Mouse (Mus musculus): ENCODE measurements around the gene Pde4b. TPM values are rescaled to one million over a fixed set of nuclear protein-coding genes. Genes with fewer than 3 reads are reported as not detected.

The Pde4b gene
- polyA plus RNA-seq, 1 experiment from 2014 or later = 11.9 TPM

DNA sequence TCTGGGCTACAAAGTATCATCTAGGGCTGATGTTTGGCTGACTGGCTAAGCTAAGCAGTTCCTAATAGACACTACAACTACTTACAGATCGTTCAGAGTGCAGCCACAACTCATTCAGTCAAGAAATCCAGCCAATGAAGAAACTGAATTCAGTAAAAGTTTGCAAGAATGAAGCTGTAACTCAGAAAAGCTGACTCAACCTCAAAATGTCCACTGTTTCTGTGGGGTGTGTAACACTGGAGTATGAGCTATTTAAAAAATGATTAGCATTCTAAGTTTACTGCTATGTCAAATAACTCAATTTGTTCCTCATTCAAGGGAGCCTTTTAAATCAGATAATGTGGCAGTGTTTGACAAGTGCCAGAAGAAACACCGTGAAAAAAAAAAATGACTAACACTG, 469.7 kb downstream of the Pde4b start:
- Histone ChIP-seq H3K4me3 (replicated peaks; ENCODE audit: low read depth, low read length) (no peak overlapping the region), H3K27ac (no peak overlapping the region), H3K9me3 (replicated peaks; ENCODE audit: low read length) (no peaks in the 10 kb centered on the region), H3K4me2 (ENCODE audit: low read length) (no peak overlapping the region), H3K4me1 (replicated peaks; ENCODE audit: insufficient read depth, low read length) (no peaks in the 10 kb centered on the region), H3K9ac (ENCODE audit: low read depth, low read length) (no peak overlapping the region), H3K36me3 (ENCODE audit: insufficient read depth, low read length) (no peaks in the 10 kb centered on the region), H3K27me3 (ENCODE audit: insufficient read depth, low read length) (no peaks in the 10 kb centered on the region)
- 56% methylated on average over 2 of the region's 2 CpGs for WGBS
- DNase-seq (ENCODE audit: low spot score) = no peak
- no peak for ATAC-seq (replicated peaks; ENCODE audit: low FRiP score, low read depth)
- no peak for TF ChIP-seq CTCF (IDR thresholded peaks at IDR 0.05; ENCODE audit: low read depth)

DNA sequence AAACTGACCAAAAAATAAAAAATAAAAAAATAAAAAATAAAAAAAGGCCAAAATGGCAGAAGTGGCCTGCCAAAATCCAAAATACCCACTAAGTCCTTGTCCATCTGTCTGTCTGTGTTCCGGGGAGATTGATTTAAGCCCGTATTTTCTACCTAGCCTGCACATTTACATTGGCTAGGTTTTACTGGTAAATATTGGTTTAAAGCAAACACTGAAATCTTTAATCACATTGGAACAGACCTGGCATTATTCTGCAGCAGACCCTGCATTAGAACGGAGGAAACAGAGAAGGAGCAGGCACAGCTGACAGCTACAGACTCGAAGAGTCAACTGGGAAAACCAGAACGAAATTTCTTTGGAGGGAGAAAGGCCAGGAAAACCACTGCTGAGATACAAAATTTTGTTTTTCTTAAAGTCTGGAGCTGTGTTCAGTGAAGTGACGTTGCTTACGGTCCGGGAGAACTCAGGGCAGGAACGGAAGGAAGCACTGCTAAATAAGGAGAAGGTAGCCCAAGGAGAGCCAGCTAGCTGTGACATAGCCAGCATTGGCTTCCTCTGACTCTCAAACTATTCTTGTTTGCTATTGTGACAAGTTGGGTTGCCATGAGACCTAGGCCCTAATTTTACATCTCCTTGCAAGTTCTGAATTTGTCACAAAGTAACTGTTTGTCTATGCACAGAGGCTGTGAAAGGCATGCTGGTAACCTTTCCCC, 470.3 kb downstream of the Pde4b start:
- Histone ChIP-seq H3K27ac (no peak overlapping the region), H3K9ac (ENCODE audit: low read depth, low read length) (no peak overlapping the region), H3K4me3 (replicated peaks; ENCODE audit: low read depth, low read length) (no peak overlapping the region), H3K36me3 (ENCODE audit: insufficient read depth, low read length) (no peaks in the 10 kb centered on the region), H3K27me3 (ENCODE audit: insufficient read depth, low read length) (no peaks in the 10 kb centered on the region), H3K4me2 (ENCODE audit: low read length) (no peak overlapping the region), H3K9me3 (replicated peaks; ENCODE audit: low read length) (no peaks in the 10 kb centered on the region), H3K4me1 (replicated peaks; ENCODE audit: insufficient read depth, low read length) (no peaks in the 10 kb centered on the region)
- WGBS = 69% methylated on average over 9 of the region's 9 CpGs
- DNase-seq (ENCODE audit: low spot score) (no peak), ATAC-seq (replicated peaks; ENCODE audit: low FRiP score, low read depth) (no peak)
- no peak for TF ChIP-seq CTCF (IDR thresholded peaks at IDR 0.05; ENCODE audit: low read depth)

DNA sequence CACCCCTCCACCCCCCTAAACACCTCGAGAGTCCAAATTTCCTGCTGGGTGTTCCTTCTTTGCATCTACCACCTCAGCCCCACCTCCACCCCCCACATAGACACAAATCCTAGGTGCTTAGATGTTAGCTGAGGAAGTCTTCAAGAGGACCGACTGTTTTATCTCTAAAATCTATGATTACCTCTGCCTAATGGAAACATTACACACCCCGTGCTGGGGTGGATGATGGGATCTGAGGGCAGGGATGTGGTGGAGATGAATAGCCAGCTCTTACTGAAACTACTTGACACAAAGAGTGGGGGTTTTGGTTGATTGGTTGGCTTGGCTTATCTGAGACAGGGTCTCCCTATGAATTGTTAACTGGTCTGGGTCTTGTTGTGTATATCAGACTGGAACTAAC, 471.0 kb downstream of the Pde4b start:
- ATAC-seq (replicated peaks; ENCODE audit: low FRiP score, low read depth) (no peak), DNase-seq (ENCODE audit: low spot score) (no peak)
- H3K9ac ChIP-seq (ENCODE audit: low read depth, low read length) = no peak overlapping the region
- no peaks in the 10 kb centered on the region for H3K4me1 ChIP-seq (replicated peaks; ENCODE audit: insufficient read depth, low read length)
- no peaks in the 10 kb centered on the region for H3K27me3 ChIP-seq (ENCODE audit: insufficient read depth, low read length)
- TF ChIP-seq CTCF (IDR thresholded peaks at IDR 0.05; ENCODE audit: low read depth) = no peak
- no peaks in the 10 kb centered on the region for H3K36me3 ChIP-seq (ENCODE audit: insufficient read depth, low read length)
- no peaks in the 10 kb centered on the region for H3K9me3 ChIP-seq (replicated peaks; ENCODE audit: low read length)
- 52% methylated on average over 3 of the region's 3 CpGs for WGBS
- H3K27ac ChIP-seq = no peak overlapping the region
- no peak overlapping the region for H3K4me3 ChIP-seq (replicated peaks; ENCODE audit: low read depth, low read length)
- no peak overlapping the region for H3K4me2 ChIP-seq (ENCODE audit: low read length)

DNA sequence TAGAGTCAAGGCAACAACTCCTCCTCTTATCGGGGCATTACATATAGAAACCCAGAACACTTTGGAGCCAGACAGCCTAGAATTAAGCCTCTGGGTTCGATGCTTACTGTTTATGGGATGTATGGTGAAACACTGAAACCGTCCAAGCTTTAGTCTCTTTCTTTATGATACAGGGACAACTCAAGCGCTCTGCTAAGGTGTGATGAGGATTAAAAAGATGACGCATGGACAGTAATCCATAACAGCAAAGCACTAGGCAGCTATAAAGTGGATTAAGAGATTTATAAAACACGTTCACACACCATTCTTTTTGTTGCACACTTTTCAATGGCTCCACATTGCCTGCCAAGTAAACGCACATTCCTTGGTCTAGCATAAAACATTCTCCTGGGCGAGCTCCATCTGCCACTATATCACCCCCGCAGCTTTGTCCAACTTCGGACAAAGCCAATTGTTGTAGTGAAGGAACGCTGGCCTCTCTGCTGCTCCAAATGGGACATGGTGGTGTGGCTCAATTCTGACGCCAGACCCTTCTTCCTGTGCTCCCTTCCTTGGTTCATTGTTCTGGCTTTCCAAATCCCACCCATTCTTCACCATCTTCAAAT, 473.4 kb downstream of the Pde4b start:
- H3K4me3 ChIP-seq (replicated peaks; ENCODE audit: low read depth, low read length) = no peak overlapping the region
- no peak for DNase-seq (ENCODE audit: low spot score)
- 73% methylated on average over 12 of the region's 12 CpGs for WGBS

DNA sequence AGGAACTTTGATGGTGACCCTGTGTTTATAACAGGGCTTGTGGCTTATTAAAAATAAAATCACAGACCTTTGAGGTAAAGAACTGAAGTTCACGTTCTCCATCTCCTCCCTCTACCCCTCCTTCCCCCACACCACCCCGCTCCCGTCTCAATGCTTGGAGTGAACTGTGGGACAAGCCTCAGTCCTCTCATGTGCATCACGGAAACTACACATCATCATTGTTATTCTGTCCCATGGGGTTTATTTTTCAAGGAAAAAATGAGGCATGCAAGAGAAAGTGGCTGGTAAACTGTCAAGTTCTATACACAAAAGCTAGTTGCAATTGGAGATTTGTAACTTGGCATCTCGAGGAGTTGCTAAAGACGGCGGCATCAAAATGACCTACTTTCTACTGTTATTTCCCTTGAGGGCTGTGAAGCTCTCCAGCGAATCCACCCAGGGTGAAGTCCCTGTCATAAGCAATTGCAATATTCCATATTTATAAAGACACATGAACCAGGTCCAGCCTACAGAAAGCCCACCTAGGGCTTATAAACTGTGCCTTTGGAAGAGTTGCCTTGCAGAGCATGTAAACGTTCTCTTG, 476.0 kb downstream of the Pde4b start:
- no peak overlapping the region for H3K9ac ChIP-seq (ENCODE audit: low read depth, low read length)
- WGBS = 79% methylated on average over 9 of the region's 9 CpGs
- H3K4me3 ChIP-seq (replicated peaks; ENCODE audit: low read depth, low read length) = no peak overlapping the region
- no peak overlapping the region for H3K4me2 ChIP-seq (ENCODE audit: low read length)
- ATAC-seq (replicated peaks; ENCODE audit: low FRiP score, low read depth) (no peak), DNase-seq (ENCODE audit: low spot score) (no peak)
- peaks cover 2% of the 10 kb centered on the region; the same call in 1 of the 2 replicates for H3K4me1 ChIP-seq (replicated peaks; ENCODE audit: insufficient read depth, low read length)
- H3K36me3 ChIP-seq (ENCODE audit: insufficient read depth, low read length) = no peaks in the 10 kb centered on the region
- no peak overlapping the region for H3K27ac ChIP-seq
- no peak for TF ChIP-seq CTCF (IDR thresholded peaks at IDR 0.05; ENCODE audit: low read depth)
- H3K9me3 ChIP-seq (replicated peaks; ENCODE audit: low read length) = no peaks in the 10 kb centered on the region
- H3K27me3 ChIP-seq (ENCODE audit: insufficient read depth, low read length) = no peaks in the 10 kb centered on the region

More for the DNA sequence above, 473.4 kb downstream of the Pde4b start:
- Histone ChIP-seq H3K4me2 (ENCODE audit: low read length) (no peak overlapping the region), H3K27me3 (ENCODE audit: insufficient read depth, low read length) (no peaks in the 10 kb centered on the region), H3K9me3 (replicated peaks; ENCODE audit: low read length) (no peaks in the 10 kb centered on the region), H3K9ac (ENCODE audit: low read depth, low read length) (no peak overlapping the region), H3K4me1 (replicated peaks; ENCODE audit: insufficient read depth, low read length) (no peaks in the 10 kb centered on the region), H3K27ac (no peak overlapping the region), H3K36me3 (ENCODE audit: insufficient read depth, low read length) (no peaks in the 10 kb centered on the region)
- no peak for TF ChIP-seq CTCF (IDR thresholded peaks at IDR 0.05; ENCODE audit: low read depth)
- no peak for ATAC-seq (replicated peaks; ENCODE audit: low FRiP score, low read depth)

DNA sequence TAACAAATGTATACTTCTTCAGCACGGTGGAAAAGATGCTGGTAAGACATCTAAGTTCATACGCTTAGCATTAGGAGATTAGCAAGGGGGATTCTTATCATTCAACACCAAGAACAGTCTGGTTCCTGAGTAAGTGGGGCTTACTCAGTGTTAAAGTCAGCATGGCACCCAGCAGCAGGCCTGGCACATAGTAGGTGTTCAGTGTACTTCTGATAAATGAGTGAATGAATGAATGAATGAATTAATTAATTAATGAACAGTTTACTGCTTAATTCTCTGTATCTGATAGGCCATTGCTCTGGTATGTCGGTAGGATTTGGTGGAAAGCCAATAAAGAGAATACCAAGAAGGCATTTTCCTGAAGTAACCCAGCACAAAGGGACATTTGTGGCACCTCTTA, 476.9 kb downstream of the Pde4b start:
- 85% methylated on average over 3 of the region's 3 CpGs for WGBS
- Histone ChIP-seq H3K9ac (ENCODE audit: low read depth, low read length) (no peak overlapping the region), H3K27me3 (ENCODE audit: insufficient read depth, low read length) (no peaks in the 10 kb centered on the region), H3K27ac (no peak overlapping the region), H3K9me3 (replicated peaks; ENCODE audit: low read length) (no peaks in the 10 kb centered on the region), H3K4me2 (ENCODE audit: low read length) (no peak overlapping the region), H3K4me3 (replicated peaks; ENCODE audit: low read depth, low read length) (no peak overlapping the region), H3K4me1 (replicated peaks; ENCODE audit: insufficient read depth, low read length) (peaks cover 4% of the 10 kb centered on the region; the same call in 1 of the 2 replicates), H3K36me3 (ENCODE audit: insufficient read depth, low read length) (no peaks in the 10 kb centered on the region)
- TF ChIP-seq CTCF (IDR thresholded peaks at IDR 0.05; ENCODE audit: low read depth) = no peak
- no peak for DNase-seq (ENCODE audit: low spot score)
- no peak for ATAC-seq (replicated peaks; ENCODE audit: low FRiP score, low read depth)

Data from kidney, postnatal 0 days (tissue).